Mouse (Mus musculus): ENCODE data around the gene Gpr37l1. TPM values are rescaled to one million over a fixed set of nuclear protein-coding genes. Genes with fewer than 3 reads are reported as not detected.

Gene Gpr37l1
- not detected in 2 replicates for polyA plus RNA-seq (2016; fragmentation: Nextera tagmentation; extraction: Ambion mirVana)

DNA sequence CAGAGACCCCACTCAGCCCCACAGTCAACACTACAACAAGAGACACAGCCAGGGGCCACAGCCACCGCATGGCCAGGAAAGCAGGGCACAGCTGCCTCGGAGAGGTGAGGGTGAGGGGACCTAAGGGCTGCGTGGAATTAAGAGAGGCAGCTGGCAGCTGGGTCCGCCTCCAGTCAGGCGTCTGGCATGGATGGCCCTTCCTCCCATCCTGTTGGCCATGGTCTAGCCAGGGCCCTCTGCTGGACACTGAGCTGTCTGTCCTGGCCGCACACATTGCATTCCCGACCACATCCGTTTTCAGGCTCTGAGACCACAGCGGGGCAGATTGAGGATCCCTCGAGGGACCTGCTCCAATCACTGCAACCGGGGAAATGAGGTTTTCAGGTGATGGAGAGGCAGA is at the start of gene Gpr37l1:
Gene Gpr37l1 (minus strand): TSS at position 247 of the 400 bp plus-strand sequence.
- Histone ChIP-seq H3K27ac (no peak within 1 kb of the TSS), H3K4me1 (0 out of 2 replicates have a peak, but pooled peaks cover 9% of the 10 kb centered on the region), H3K36me3 (no peaks in the 10 kb centered on the region), H3K27me3 (ENCODE audit: low read depth, poor library complexity, severe bottlenecking) (no peaks in the 10 kb centered on the region), H3K4me3 (no peak within 1 kb of the TSS), H3K9me3 (replicated peaks) (no peaks in the 10 kb centered on the region)
- DNase-seq (ENCODE audit: low spot score): no peak
- 74% methylated on average over 11 of the region's 11 CpGs for WGBS

DNA sequence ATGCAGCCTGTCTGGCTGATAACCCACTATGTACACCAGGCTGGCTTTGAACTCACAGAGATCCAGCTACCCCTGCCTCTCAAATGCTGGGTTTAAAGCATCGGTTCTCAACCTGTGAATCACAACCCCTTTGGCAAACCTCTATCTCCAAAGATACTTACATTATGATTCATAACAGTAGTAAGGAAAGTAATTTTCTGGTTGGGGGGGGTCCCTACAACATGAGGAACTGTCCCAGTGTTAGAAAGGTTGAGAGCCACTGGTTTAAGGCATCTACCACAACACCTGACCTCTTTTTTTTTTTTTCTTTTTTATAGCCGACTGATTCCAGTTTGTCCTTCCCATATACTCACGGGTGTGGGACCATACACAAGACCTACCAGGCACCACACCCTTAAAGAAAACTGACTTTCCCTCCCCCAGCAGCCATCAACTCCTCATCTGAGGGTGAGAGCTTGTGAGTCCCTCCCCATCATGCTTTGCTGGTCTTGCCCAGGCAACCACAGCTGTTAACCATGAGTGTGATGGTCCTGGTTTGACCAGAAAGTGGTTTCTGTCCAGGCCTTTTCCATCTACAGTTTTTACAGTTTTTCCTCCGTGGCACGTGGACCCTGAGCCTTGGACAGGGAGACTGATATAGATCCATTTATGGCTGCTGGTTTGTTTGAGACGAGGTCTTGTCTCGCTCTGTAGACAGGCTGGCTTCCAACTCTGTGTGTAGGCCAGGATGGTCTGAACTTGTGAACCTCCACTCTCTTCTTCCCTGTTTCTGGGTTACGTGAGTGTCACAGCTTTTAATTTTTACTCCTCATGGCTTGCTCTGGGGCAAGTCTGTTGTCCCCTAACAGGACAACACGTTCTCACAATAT is 46.5 kb upstream of the Gpr37l1 start:
- Histone ChIP-seq H3K9me3 (replicated peaks) (no peaks in the 10 kb centered on the region), H3K27me3 (ENCODE audit: low read depth, poor library complexity, severe bottlenecking) (no peaks in the 10 kb centered on the region), H3K27ac (no peak overlapping the region), H3K4me1 (peaks cover 10% of the 10 kb centered on the region), H3K36me3 (no peaks in the 10 kb centered on the region), H3K4me3 (no peak overlapping the region)
- DNase-seq (ENCODE audit: low spot score): no peak
- WGBS: 86% methylated on average over 9 of the region's 9 CpGs

DNA sequence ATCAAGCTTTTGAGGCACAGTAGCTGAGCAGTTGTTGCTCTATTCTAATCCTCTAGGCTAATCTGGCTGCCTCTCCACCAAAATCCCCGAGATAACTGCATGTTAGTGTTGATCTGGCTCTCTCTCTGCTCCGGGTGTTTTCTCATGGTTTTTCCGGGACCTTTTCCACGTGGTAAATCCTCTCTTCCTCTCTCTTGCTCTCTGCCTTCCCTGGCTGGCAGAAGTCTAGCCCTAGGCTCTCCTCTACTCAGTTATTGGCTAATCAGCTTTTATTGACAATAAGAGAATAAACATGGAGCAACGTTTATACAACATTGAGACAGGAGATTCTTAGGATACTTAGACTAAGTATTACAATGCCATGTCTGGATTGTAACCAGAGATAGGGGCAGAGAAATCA is 42.9 kb upstream of the Gpr37l1 start:
- Histone ChIP-seq H3K27ac (no peak overlapping the region), H3K36me3 (no peaks in the 10 kb centered on the region), H3K4me3 (no peak overlapping the region), H3K9me3 (replicated peaks) (no peaks in the 10 kb centered on the region), H3K4me1 (no peaks in the 10 kb centered on the region), H3K27me3 (ENCODE audit: low read depth, poor library complexity, severe bottlenecking) (no peaks in the 10 kb centered on the region)
- WGBS: 72% methylated on average over 5 of the region's 5 CpGs
- no peak for DNase-seq (ENCODE audit: low spot score)

DNA sequence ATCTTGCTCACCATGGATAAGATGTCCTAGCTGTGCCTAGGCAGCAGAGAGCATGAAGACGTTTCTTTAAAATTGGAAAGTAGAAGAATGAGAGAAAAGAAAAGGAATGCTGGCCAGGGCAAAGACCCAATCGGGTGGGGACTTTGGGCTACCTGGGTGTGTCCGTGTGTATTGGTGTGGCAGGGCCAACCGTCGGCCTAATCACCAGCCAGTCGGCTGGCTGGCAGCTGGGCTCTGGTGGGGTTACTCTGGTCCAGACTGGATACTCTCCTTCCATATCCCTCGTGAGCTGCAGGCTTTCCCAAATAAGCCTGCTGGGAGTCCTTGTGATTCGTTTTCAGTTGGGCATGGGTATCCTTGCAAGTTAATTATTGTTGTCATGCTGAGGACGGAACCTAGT is 41.2 kb upstream of the Gpr37l1 start:
- 81% methylated on average over 9 of the region's 9 CpGs for WGBS
- Histone ChIP-seq H3K4me3 (no peak overlapping the region), H3K27me3 (ENCODE audit: low read depth, poor library complexity, severe bottlenecking) (no peaks in the 10 kb centered on the region), H3K9me3 (replicated peaks) (no peaks in the 10 kb centered on the region), H3K36me3 (no peaks in the 10 kb centered on the region), H3K4me1 (peaks cover 14% of the 10 kb centered on the region), H3K27ac (no peak overlapping the region)
- DNase-seq (ENCODE audit: low spot score): no peak

DNA sequence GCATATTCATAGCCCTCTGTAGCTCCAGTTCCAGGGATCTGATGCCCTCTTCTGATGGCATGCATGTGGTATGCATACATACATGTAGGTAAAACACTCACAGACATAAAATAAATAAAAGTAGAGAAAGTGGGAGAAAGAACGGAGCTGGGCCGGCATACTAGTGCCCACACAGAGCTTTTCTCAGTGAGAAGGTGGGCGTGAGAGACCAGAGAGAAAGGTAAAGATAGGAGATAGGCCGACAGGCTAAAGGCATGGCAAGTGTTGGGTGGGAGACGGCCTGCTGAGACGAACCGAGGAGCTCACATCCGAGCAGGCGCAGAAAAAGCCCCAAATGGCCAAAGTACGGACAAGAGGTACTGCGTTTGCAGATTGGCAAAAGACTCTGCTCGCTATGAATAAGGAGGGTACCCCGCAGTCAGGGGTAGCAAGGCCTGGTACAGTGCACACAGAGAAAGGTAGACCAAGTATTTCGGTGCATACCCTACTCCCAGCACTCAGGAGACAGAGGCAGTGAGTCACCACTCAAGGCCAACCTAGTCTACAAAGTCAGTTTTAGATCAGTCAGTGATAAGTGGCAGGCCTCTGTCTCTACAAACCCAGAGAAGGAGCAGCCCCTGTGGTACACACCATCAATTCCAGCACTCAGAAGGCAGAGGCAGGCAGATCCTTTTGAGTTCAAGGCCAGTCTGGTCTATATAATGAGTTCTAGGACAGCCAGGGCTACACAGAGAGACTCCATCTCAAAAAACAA is 39.3 kb upstream of the Gpr37l1 start:
- Histone ChIP-seq H3K4me3 (no peak overlapping the region), H3K36me3 (no peaks in the 10 kb centered on the region), H3K27ac (no peak overlapping the region), H3K4me1 (peaks cover 19% of the 10 kb centered on the region), H3K27me3 (ENCODE audit: low read depth, poor library complexity, severe bottlenecking) (no peaks in the 10 kb centered on the region), H3K9me3 (replicated peaks) (no peaks in the 10 kb centered on the region)
- DNase-seq (ENCODE audit: low spot score): no peak
- WGBS: 93% methylated on average over 14 of the region's 14 CpGs

DNA sequence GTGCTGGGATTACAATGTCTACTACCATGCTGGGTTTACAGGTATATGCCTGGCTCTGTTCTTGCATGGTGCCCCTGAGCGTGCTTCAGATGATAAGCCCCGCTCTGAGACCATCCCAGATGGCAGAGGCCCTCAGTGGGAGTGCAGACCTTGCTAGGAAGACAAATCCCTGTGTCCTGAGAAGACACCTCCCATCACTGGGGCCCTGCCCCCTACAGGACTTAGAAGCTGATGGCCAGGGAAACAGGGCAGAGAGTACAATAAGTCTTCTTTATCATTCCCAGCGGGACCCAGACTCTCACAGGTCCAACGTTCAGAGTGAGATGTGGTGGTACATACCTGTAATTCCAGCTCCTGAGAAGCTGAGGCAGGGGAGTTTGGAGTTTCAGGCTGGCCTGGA is 37.8 kb upstream of the Gpr37l1 start:
- Histone ChIP-seq H3K27me3 (ENCODE audit: low read depth, poor library complexity, severe bottlenecking) (no peaks in the 10 kb centered on the region), H3K27ac (no peak overlapping the region), H3K9me3 (replicated peaks) (no peaks in the 10 kb centered on the region), H3K36me3 (no peaks in the 10 kb centered on the region), H3K4me1 (peaks cover 25% of the 10 kb centered on the region), H3K4me3 (no peak overlapping the region)
- no peak for DNase-seq (ENCODE audit: low spot score)
- 50% methylated on average over 4 of the region's 4 CpGs for WGBS

DNA sequence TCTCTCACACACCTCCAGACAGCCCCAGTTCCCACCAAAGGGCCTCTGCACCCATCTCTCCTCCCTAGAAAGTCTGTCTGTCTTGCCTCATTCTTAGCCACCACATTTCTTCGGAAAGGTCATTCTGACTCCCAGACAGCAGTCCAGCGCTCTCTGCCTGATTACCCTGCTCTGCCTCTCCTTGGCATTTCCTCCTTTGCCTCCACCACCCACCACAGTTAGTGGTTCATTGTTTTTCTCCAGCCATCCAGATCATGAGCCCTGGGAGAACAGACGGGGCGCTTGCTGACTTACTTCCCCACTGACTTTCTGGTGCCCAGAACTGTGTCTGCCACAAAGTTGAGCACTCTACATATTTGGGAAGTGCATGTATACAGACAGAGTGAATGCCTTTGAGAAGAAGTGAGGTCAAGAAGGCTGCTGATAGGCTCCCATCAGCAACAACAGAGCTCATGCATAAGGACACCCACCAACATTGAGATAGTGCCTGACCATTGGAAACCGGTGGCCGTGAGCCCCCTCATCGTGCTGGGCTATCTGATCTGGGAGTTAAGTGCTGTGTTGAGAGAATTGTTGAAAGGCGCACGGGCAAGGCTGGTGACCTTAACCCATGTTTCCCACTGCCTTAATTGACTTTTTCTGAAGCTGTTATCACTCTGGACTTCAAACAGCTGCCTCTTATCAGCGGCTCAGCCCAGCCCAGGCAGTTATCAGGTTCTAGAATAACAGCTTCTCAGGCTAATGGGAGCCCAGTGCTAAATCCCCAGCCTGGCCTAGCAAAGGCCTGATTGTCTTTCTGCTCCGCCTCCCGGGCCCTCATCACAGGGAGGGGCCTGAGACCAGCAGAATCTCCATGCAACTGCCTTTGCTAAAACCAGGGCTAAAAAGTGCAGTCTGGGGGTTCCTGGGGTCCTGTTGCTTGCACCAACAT is 37.0 kb upstream of the Gpr37l1 start:
- whole genome bisulfite sequencing: 39% methylated on average over 12 of the region's 12 CpGs
- no peak for DNase-seq (ENCODE audit: low spot score)
- Histone ChIP-seq H3K27ac (0 out of 2 replicates have a peak overlapping the region, but pooled peaks have one; percentile 5), H3K4me1 (peaks cover 30% of the 10 kb centered on the region), H3K36me3 (no peaks in the 10 kb centered on the region), H3K9me3 (replicated peaks) (no peaks in the 10 kb centered on the region), H3K4me3 (no peak overlapping the region), H3K27me3 (ENCODE audit: low read depth, poor library complexity, severe bottlenecking) (no peaks in the 10 kb centered on the region)

DNA sequence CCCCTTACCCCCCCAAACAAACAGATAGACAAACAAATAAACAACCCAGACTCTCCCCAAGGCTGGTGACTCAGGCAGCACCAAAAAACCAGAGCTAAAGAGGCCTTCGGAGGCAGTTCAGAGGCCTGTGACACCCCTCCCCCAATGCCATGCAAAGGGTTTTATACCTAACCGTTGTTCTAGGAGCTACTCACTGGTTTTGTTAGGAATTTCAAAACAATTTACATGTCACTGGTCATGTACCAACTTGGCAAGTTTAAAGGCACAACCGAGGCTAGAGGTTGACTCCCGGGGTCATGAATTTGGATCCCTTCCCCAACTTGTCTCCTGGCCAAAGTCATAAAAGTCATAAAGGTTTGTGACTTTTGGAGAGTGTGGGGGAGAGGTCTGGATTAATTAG is 32.9 kb upstream of the Gpr37l1 start:
- H3K4me1 ChIP-seq: peaks cover 48% of the 10 kb centered on the region
- no peak for DNase-seq (ENCODE audit: low spot score)
- H3K9me3 ChIP-seq (replicated peaks): no peaks in the 10 kb centered on the region
- no peak overlapping the region for H3K4me3 ChIP-seq
- 68% methylated on average over 4 of the region's 4 CpGs for WGBS
- H3K27ac ChIP-seq: peak overlapping the region; percentile 6; the same call in 1 of the 2 replicates
- H3K36me3 ChIP-seq: no peaks in the 10 kb centered on the region
- H3K27me3 ChIP-seq (ENCODE audit: low read depth, poor library complexity, severe bottlenecking): no peaks in the 10 kb centered on the region

DNA sequence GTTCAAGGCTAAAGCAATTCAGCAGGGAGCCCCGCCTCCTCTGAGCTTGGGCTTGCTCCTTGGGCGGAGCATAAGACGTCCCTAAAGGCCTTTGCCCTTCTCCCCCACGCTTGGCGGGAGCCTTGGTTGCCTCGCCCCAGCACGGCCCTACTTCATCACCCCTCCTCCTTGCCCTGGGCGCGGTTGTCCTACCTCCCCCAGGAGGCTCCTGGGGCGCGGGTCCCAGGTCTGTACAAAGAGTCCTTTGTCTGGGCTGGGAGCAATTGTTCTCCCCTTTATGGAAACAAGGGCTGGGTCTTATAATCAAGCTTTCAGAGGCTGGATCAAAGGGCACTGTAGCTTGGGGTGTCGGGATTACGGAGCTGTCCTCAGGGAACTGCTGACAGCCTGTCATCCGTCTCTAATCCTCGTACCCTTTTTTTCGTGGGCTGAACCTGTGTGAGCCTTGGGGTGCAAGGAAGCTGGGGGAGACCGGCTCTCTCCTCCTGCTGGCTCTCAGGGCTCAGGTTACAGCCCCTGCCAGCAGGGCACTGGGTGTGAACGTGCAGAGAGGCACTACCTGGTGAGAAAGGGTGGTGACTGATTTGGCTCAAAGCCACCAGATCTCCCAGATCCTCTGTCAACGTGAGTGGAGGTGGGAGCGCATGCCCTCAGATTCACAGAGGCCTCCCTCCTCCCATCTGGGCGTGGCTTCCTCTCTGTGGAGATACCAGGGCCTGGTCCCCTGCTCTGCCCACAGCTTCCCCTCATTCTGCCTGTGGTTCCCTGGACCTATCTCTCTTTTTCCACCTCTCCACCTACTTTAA is 31.7 kb upstream of the Gpr37l1 start:
- peak overlapping the region; percentile 87 for H3K27ac ChIP-seq
- no peaks in the 10 kb centered on the region for H3K36me3 ChIP-seq
- peaks cover 36% of the 10 kb centered on the region for H3K4me1 ChIP-seq
- peak; percentile 62 for DNase-seq (ENCODE audit: low spot score)
- H3K9me3 ChIP-seq (replicated peaks): no peaks in the 10 kb centered on the region
- 2% methylated on average over 21 of the region's 21 CpGs for WGBS
- no peaks in the 10 kb centered on the region for H3K27me3 ChIP-seq (ENCODE audit: low read depth, poor library complexity, severe bottlenecking)
- H3K4me3 ChIP-seq: peak overlapping the region; percentile 41

DNA sequence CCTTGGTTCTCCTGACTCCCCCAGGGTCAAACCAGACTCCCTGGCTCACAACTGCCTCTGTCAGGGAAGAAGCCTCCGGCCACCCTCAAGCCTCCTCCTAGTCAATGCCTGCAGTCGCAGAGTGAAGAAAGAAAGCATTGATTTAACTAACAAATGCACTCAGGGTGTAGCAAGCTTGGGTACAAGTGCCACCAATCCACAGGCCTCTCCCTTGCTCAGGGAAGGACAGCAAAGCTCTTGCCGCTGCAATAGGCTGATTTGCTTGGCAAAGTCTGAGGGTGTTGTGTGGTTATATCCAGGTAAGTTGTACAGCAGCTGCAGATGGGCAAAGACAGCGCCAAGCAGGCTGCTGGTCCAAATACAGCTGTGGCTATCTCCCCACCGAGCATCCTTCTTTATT is 30.9 kb upstream of the Gpr37l1 start:
- Histone ChIP-seq H3K4me1 (peaks cover 34% of the 10 kb centered on the region), H3K4me3 (no peak overlapping the region), H3K27me3 (ENCODE audit: low read depth, poor library complexity, severe bottlenecking) (no peaks in the 10 kb centered on the region), H3K36me3 (no peaks in the 10 kb centered on the region), H3K27ac (peak overlapping the region; percentile 87), H3K9me3 (replicated peaks) (no peaks in the 10 kb centered on the region)
- 49% methylated on average over 5 of the region's 5 CpGs for WGBS
- DNase-seq (ENCODE audit: low spot score): no peak

DNA sequence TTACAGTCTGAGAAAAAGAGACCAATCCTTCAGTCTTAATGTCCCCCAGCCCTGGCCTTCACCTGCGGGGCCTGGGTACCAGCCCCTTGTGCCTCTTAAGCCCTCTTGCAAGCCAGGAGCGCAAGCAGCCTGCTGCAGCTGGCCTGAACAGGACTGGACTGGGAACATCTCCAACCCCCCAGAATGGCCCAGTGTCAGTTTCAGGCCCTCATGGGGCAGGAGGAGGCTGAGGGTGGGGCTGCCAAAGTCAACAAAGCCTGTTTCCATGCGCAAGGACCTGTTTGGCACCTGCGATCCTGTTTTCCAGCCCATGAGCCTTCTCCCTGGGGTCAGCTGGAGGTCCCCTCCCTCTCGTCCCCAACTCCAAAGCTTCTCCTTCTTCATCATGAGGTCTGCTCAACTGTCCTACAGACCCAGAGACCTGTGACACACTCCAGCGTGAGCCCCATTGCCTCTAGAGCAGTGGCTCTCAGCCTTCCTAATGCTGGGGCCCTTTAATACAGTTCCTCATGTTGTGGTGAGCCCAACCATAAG is 28.5 kb upstream of the Gpr37l1 start:
- H3K4me3 ChIP-seq: no peak overlapping the region
- H3K36me3 ChIP-seq: no peaks in the 10 kb centered on the region
- no peaks in the 10 kb centered on the region for H3K9me3 ChIP-seq (replicated peaks)
- peaks cover 28% of the 10 kb centered on the region for H3K4me1 ChIP-seq
- no peak overlapping the region; the same call in 1 of the 2 replicates for H3K27ac ChIP-seq
- no peaks in the 10 kb centered on the region for H3K27me3 ChIP-seq (ENCODE audit: low read depth, poor library complexity, severe bottlenecking)
- no peak for DNase-seq (ENCODE audit: low spot score)
- 81% methylated on average over 6 of the region's 6 CpGs for WGBS
